Mouse (Mus musculus): ENCODE data around the gene Prr14l.
"Not testable (repeated sequence)": the region's sequence is repeated elsewhere in the genome, so short reads cannot be mapped to it uniquely, and the experiment has no call there.

Gene Prr14l

DNA sequence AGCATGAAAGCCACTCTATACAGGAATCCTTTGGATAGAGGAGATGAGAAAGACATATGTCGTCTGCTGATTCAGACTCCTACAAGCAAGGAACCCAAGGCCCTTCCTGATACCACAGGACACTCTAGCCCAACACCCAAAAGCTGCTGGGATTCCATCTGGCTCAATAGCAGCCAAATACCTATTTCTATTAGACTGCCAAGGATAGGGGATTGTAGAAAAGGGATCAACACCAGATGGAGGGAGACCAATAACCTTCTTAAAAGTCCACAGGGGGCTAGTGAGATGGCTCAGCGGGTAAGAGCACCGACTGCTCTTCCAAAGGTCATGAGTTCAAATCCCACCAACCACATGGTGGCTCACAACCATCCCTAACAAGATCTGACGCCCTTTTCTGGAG is 38.7 kb downstream of the Prr14l start:
- no peak for DNase-seq (ENCODE audit: extremely low read depth, insufficient read length, low spot score)

- not testable (repeated sequence) for DNase-seq (ENCODE audit: extremely low read depth, insufficient read length, low spot score)
These were observed 67.6 kb downstream of the Prr14l start for GRCm38 (mm10) chr5:32786454-32786853.

DNA sequence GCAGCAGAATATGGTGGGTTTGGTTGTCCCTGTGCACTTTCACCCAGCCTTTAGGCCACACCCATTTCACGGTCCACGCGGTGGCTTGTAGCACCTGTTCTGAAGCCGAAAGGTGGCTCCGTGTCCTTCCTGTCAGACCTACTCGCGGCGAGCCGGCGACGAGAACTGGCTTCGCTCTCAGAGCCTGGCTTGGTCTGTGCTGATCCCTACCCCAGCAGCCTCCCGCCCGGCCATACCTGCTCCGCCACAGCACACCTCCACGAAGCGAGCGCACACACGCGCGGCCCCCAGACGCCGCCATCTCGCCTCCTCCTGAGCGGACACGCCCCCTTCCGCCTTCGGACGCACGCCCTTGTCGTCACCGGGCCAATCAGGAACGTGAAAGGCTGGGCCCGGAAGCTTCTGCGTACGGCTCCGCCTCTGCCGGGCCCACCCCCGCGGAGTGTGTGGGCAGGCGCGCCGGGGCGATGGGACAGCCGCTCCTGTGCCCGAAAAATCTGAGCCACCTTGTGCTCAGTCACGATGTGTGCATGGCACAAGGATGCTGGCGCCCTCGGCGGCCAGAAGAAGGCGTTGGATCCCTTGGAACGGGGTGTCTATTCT is 68.6 kb downstream of the Prr14l start, which contains the start of gene Pisd:
TSS of gene Pisd (minus strand) at position 334 of the 603 bp plus-strand sequence.
- DNase-seq (ENCODE audit: extremely low read depth, insufficient read length, low spot score): peak; percentile 93

GRCm38 (mm10) chr5:32784726-32785125 is 69.3 kb downstream of the Prr14l start:
- DNase-seq (ENCODE audit: extremely low read depth, insufficient read length, low spot score): no peak

DNA sequence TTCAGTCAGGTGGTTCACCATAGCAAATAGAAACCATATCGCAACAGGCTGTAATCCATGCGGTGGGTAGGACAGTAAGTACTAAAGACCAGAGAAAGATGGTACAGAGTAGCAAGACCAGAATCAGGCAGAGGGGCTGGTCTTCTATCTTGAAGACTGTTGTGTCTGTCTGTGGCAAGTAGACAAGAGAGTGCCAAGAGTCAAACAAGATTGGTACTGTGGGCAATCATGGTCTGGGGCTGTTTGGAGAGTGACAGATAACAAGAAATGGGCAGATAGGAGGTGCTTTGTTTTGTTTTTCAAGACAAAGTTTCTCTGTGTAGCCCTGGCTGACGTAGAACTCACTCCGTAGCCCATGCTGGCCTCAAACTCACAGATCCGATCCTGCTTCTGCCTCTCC is 72.5 kb downstream of the Prr14l start:
- no peak for DNase-seq (ENCODE audit: extremely low read depth, insufficient read length, low spot score)

GRCm38 (mm10) chr5:32778168-32778567 is 75.9 kb downstream of the Prr14l start:
- DNase-seq (ENCODE audit: extremely low read depth, insufficient read length, low spot score): no peak

DNA sequence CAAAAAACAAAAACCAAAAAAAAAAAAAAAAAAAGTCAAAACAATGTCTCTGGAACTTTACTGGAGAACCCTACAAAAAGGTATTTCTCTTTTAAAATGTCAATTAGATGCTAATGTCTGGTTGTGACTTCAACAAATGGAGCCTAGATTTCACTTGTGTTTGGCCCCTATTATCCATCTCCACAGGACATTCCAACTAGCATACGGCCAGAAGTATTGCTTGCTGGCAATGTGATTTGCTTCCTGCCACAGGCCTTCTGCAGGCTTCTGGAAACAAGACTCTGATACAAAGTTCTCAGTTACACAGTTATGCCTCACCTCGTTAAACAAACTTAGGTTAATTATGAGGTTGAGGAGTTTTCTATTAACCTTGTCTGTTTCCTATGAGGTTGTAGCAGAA is 81.7 kb downstream of the Prr14l start:
- DNase-seq (ENCODE audit: extremely low read depth, insufficient read length, low spot score): no peak

DNA sequence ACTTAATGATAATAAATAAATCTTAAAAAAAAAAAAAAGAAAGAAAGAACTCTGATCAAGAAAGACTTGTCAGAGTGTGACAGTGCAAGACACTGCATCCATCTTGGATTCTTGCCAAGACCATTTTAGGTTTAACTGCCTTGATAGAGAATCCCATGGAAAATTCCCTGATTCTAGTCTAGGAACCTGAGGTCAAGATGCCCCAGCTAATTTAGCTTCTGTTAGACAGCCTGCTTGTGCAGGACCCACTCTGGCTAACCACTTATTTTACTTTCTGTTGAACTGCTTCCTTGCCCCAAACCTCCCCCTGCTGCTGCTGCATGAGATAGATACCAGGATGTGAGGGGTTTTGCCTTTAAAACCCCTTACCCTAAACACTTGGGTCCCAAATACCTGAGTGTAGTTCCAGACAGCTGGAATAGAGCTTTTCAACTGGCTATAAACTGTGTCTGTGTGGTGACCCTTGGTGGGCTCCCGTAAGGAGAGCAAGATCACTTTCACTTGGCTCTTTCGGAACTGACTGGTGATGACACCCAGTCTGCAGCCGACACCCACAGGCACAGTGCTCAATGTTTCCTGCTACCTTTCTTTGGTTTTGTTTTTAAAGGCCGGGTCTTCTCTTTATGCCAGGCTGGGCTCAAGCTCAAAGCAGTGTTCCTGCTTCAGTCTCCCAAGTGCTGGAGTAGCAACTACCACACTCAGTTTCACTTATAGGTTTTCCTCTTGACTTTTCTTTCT is 86.3 kb downstream of the Prr14l start:
- DNase-seq (ENCODE audit: extremely low read depth, insufficient read length, low spot score): no peak

DNA sequence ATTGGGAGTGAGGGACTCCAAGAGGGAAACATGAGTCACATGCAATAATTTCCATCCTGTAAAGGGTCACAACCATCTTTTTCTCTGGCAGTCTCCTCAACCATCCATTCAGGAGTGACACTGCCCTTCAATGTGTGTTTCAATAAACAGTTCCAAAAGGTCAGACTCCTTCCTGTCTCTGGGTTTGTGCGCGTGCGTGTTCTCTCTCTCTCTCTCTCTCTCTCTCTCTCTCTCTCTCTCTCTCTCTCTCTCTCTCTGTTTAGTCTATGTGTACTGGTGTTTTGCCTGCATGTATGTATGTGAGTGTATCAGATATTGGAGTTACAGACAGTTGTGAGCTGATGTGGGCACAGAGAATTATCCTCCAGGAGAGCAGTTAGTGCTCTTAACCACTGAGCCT is 87.1 kb downstream of the Prr14l start:
- no peak for DNase-seq (ENCODE audit: extremely low read depth, insufficient read length, low spot score)

DNA sequence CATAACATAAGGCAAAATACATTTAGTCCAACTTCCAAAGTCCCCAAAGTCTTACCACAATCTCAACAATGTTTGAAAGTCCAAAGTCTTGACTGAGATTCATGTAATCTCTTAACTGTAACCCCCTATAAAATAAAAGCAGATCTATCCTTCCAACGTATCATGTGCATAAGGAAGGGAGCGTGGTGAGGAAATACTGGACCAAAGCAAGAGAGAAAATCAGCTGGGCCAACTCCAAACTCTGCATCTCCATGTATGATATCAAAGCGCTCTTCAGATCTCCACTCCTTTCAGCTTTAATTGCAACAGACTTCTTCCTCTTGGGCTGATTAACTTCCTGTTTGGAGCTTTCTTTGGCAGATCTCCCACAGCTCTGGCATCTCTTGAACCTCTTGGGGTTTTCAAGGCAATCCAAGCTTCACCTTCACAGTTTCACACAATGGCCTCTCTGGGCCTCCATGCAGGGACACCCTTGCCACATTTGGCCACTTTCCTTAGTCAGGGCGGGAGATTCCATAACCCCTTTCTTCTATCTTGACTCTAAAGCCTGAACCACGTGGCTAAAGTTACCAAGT is 92.4 kb downstream of the Prr14l start:
- no peak for DNase-seq (ENCODE audit: extremely low read depth, insufficient read length, low spot score)

DNA sequence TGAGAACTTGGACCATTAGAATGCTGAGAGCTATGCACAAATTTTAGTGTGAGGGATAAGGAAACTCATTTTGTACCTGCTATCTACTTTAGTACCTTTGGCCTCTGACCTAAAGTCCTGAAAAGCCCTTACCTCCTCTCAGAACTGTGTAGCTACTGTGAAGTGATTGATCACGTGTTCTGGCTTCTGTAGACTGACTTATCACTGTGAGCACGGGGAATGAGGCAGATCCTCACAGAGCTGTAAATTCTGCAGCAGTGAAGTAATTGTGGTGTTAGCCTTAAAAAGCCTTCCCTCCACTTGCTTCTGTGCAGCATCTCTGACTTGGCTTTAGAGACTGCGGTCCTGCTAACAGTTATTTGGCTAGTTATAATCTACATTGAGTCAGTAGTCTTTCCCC is 93.3 kb downstream of the Prr14l start:
- no peak for DNase-seq (ENCODE audit: extremely low read depth, insufficient read length, low spot score)

DNA sequence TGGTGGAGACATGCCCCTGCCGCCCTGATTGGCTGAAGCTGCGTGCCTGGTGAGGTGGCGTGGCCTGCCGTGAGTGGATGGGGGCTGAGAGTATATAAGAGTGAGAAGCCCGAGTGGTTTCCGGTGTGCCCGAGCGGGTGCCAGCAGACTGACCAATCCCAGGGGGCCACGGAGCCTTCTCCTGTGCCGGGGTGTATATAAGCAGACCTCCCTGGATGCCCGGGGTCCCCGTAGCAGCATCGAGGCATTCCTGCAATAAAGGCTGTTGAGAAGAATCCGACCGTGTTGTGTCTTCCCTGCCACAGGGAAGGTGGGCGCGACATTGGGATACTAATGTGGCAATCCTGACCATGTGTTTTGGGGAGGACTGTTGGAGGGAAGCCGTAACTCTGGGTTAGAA is 93.7 kb downstream of the Prr14l start:
- DNase-seq (ENCODE audit: extremely low read depth, insufficient read length, low spot score): not testable (repeated sequence)

DNA sequence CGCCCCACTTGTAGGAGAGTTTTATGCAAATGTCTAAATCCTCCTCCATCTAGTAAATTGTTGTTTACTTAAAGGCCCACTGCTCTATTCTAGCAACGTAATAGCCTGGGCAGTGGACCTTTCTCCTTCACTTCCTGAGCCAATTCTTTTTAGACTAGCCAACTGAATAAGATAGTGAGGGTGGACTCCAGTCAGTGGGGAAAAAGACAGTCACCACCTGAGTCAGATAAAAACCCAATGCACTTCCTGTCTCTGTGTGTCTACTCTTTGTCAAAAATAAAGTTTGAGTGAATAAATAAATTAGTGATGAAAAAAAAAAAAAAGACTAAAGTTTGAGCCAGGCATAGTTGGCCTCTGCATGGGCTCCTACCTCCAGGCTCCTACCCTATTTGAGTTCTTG is 94.4 kb downstream of the Prr14l start:
- no peak for DNase-seq (ENCODE audit: extremely low read depth, insufficient read length, low spot score)

GRCm38 (mm10) chr5:32756141-32756540 is 97.9 kb downstream of the Prr14l start:
- no peak for DNase-seq (ENCODE audit: extremely low read depth, insufficient read length, low spot score)

DNA sequence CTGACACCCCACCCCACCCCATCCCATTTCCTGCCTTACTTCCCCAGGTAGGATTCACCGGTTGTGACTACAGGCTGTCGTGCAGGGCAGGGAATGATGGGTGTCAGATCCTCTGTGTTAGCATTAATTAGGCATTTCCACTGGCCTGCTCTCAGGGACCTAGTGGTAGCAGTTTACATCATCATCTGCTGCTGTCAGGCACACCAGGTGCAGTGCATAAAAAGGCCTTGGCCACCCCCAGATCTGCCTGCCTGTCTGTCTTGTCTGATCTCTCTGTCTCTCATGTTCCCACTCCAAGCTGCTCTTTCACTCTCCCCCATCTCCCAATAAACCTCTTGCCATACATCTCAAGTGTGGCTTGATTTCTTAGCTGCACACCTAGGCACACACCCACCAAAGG is 102.3 kb downstream of the Prr14l start:
- DNase-seq (ENCODE audit: extremely low read depth, insufficient read length, low spot score): no peak

GRCm38 (mm10) chr5:32748936-32749335 is 105.1 kb downstream of the Prr14l start:
- DNase-seq (ENCODE audit: extremely low read depth, insufficient read length, low spot score): no peak

DNA sequence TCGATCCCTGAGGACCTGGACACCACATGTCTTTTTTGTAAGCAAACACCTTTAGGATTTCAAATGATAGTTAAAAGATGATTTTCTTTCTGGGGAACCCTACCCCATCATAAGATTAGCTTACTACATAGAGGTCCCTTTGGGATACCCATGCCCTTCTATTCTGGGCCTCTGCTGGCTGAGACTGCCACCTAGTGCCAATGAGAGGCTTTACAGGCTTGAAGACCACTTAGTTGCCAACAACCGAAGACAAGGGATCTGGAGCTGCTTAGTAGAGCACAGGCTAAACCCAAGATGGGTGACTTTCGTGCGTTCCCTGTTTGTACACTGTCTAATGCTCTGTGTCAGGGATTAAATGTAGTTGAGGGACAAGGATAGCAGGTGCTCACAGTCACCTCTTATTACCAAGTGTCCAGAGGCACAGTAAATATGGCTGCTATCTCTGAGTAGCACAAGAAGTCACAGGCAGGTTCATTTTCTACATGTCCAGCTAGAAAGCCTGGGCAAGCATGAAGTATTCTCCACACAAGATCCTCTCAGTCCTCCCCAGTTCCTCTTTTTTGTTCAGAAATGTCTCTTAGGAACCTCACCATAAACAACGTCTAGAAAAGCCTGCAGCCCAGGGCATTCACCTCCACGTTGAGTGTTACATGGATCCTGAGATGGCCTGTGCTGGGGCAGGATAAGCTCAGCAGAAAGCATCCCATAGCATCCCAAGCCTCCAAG is 106.2 kb downstream of the Prr14l start:
- DNase-seq (ENCODE audit: extremely low read depth, insufficient read length, low spot score): peak; percentile 20

DNA sequence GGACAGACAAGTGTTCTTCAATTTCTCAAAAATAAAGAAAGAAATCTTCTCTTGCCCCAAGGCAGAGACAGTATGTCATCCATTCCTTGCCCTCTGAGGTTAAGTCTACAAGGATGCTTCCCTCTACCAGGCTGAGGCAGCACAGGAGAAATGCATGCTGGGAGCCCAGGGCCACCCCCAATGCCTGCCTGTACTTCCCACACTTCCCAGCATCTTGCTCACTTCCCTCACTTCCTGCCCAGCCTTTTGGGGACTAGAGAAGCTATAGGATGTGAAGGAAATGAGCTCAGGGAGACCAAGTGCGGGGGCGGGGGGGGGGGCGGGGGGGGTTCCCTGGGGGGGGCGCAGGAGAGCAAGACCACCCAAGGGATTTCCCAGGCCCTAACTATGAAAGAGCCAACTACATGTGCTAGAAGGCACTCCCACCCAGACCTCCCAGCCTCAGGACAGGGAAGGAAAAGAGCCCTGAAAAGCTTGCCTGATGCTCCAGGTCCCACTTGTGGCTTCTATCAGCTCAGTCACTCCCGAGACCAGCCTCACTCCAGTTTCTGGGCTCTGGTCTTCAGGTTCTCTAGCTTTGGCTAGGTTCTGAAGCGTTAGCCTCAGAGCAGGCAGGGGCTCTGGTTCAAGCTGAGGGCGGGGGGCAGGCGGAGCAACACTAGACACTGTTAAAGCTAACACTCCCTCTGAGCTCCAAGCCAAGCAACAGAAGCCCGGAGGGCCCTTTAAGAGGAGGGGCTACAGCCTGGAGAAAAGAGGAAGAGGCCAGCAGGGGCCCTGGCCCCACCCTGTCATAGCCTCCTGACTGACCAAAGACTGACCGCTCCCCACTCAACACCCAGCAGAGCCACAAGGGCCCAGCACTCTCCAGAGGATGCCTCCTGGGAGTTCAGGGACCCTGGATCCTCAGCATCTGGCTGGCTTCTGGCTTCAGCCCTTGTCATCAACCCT is 108.1 kb downstream of the Prr14l start:
- DNase-seq (ENCODE audit: extremely low read depth, insufficient read length, low spot score): peak; percentile 82

DNA sequence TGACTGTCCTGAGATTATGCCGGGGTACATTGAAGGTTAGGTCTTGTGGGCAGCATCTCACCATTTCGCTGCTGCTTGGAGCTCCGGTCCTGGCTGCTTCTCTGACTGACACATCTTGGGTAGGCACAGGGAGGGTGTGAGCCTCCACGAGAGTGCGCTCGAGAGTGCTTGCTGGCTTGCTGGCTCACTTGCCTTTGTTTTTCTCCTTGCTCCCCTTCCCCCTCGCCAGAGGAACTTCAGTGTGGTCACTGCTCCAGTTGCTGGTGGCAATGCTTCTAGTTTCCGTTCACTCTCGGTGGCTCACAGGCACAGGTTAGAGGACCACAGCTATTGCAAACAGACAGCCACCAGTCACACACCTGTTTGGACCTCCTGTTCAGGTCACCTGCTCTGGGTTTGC is 111.9 kb downstream of the Prr14l start:
- DNase-seq (ENCODE audit: extremely low read depth, insufficient read length, low spot score): no peak

- DNase-seq (ENCODE audit: extremely low read depth, insufficient read length, low spot score): not testable (repeated sequence)
These were observed 112.7 kb downstream of the Prr14l start for GRCm38 (mm10) chr5:32741377-32741776.

Measured in 3134 (cell line).